Mouse (Mus musculus): ENCODE data around the gene Gm49380.

GRCm38 (mm10) chr9:44049381-44050165 is 63.7 kb downstream of the Gm49380 start:
- no peak for TF ChIP-seq CTCF (IDR thresholded peaks at IDR 0.05; ENCODE audit: low read depth, low read length)
- no peak for TF ChIP-seq POLR2A (IDR thresholded peaks at IDR 0.05; ENCODE audit: insufficient read depth, low read length)
- no peak for TF ChIP-seq EP300 (IDR thresholded peaks at IDR 0.05; ENCODE audit: insufficient read depth, low read depth, low read length)
